Mouse (Mus musculus): Measurements from ENCODE around the gene Galm.

DNA sequence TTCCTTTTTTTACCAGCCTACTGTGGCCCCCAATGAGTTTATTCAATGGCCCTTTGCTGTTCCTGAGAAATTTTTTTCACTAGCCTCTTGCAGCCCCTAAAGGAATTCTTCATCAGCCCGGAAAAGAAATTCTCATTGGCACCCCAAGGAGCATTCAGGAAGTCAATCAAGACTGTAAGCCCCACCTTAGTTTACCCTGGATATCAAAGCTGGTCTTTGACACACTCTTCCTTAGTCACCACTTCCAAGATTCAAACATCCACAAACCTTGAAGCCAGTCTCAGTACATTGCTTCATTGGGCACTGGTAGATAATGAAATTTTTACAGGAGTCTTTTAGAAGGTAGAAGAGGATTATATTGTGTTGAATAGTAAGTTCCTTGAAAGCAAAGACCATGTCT lies 5.4 kb upstream of the Galm start:
- TF ChIP-seq EP300 (IDR thresholded peaks at IDR 0.05; ENCODE audit: low read depth) (no peak), CTCF (IDR thresholded peaks at IDR 0.05; ENCODE audit: low read depth) (no peak)

Measured in heart, postnatal 0 days (tissue).